Mouse (Mus musculus) neural tube, postnatal 0 days (tissue): ENCODE results near the gene Alg13. TPM values are rescaled to one million over a fixed set of nuclear protein-coding genes. Genes with fewer than 3 reads are reported as not detected.

Experiments
- microRNA-seq: library from miRNA; unstranded; fragments of <30 nt; microRNA quantifications from one replicate; pipeline ENCODE4, GENCODE M21; 2016
- polyA plus RNA-seq: library from polyadenylated mRNA; unstranded; fragments of >200 nt; fragmentation: Nextera tagmentation; extraction: Ambion mirVana; gene quantifications from 2 replicates; pipeline ENCODE4 v1.2.1, GENCODE M21; 2015

Gene Alg13
- 13.0 and 13.9 TPM in 2 replicates for polyA plus RNA-seq

DNA sequence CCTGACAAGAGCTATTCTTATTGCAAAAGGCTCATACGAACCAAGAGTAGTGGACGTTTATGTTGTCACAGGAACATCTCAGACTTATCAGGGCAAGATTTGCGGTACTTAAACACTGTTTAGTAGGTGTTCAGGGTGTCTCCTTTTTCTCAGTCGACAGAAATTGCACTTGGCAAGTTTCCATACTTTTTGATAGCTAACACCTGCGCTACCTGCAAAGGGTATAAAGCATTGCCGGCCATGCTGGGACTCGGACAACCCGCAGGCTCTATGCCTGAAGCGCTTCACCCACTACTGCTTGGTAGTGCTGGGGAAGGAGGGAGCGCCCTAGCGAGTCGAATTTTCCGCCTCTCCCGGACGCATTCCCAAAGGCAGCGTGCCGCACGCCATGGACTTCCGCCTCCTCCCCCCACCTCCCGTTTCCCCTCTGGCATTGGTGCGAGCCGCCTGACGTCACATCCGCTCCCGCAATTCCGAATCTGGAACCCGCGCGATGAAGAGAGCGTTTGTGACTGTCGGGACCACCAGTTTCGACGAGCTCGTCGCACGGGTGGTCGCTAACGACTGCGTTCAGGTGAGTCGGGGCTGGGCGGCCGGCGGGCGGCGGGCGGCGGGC lies at the start of gene Alg13:
Gene Alg13 (plus strand): TSS at position 257 of the 616 bp plus-strand sequence.

Small RNA genes lying within 50 kb of the gene (microRNA-seq; reads per million reads assigned to microRNA genes)
- gene Mir680-2: not detected

Other genes starting within 250 kb of the Alg13 start
- gene A730046J19Rik, start 164.1 kb upstream of the Alg13 start, polyA plus RNA-seq: 4.2 and 4.4 TPM in 2 replicates
- gene Trpc5os, start 138.8 kb downstream of the Alg13 start, polyA plus RNA-seq: 0.18 TPM in 1 of 2 replicates, not detected in the other